Mouse (Mus musculus) brain, embryonic 14.5 days (tissue): ENCODE results near the gene Rps3a1. TPM values are rescaled to one million over a fixed set of nuclear protein-coding genes. Genes with fewer than 3 reads are reported as not detected.

Experiments used
- DNase-seq: peaks from one replicate; pipeline ENCODE4 v3.0.0-alpha.2; 2011; ENCODE audit warnings: low read depth
- CTCF ChIP-seq: fragments of 200-500 bp; IDR thresholded peaks from 2 replicates; pipeline ENCODE4 v1.5.1; 2012; ENCODE audit warnings: inconsistent platforms, mild to moderate bottlenecking, moderate library complexity, borderline replicate concordance; ENCODE audit not compliant: insufficient read depth, insufficient read length; ENCODE audit errors: extremely low read depth
- POLR2A ChIP-seq: fragments of 200-500 bp; IDR thresholded peaks from 2 replicates; pipeline ENCODE4 v1.6.1; 2012; ENCODE audit warnings: mild to moderate bottlenecking, inconsistent platforms, borderline replicate concordance; ENCODE audit not compliant: poor library complexity, insufficient read depth, insufficient read length, severe bottlenecking; ENCODE audit errors: extremely low read depth
- polyA plus RNA-seq: library from polyadenylated mRNA; depleted of rRNA; stranded (reverse); fragments of >200 nt; gene quantifications from 2 replicates; pipeline ENCODE4 v1.2.3, GENCODE M21; 2012; rRNA removed

Gene Rps3a1
- polyA plus RNA-seq = 758 and 849 TPM in 2 replicates

GRCm38 (mm10) chr3:86142263-86142933, at the start of gene Rps3a1:
TSS of gene Rps3a1 (minus strand) at chr3:86142702.
- peak; percentile 99 for DNase-seq
- TF ChIP-seq CTCF (peak; percentile 98), POLR2A (peak; percentile 40; the same call in 1 of the 2 replicates)

GRCm38 (mm10) chr3:86187736-86188389, 45.4 kb upstream of the Rps3a1 start:
- no peak for DNase-seq
- TF ChIP-seq POLR2A (no peak), CTCF (no peak)

- no peak for DNase-seq
- TF ChIP-seq CTCF (no peak), POLR2A (no peak)
Observed at GRCm38 (mm10) chr3:86184546-86184945, 42.0 kb upstream of the Rps3a1 start.

DNA sequence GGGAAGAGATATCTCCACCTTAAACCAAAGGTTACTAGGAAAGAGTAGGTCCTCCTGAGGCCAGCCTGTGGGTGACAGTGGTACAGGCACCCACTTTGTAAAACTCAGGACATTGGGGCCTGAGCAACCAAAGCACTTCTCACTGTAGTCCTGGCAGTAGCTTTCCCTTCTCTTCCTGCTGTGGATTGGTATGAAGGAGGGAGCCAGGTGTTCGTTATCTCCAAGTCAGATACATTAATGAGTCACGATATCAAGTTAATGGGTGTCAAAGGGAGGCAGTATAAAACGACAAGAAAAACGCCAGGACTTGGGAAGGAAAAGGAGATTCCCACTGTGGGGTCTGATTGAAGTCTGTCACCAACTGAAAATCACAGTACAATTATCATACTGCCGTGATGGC, 38.6 kb upstream of the Rps3a1 start:
- no peak for DNase-seq
- TF ChIP-seq POLR2A (no peak), CTCF (no peak)

GRCm38 (mm10) chr3:86179714-86180113, 37.2 kb upstream of the Rps3a1 start:
- no peak for DNase-seq
- TF ChIP-seq CTCF (no peak), POLR2A (no peak)

DNA sequence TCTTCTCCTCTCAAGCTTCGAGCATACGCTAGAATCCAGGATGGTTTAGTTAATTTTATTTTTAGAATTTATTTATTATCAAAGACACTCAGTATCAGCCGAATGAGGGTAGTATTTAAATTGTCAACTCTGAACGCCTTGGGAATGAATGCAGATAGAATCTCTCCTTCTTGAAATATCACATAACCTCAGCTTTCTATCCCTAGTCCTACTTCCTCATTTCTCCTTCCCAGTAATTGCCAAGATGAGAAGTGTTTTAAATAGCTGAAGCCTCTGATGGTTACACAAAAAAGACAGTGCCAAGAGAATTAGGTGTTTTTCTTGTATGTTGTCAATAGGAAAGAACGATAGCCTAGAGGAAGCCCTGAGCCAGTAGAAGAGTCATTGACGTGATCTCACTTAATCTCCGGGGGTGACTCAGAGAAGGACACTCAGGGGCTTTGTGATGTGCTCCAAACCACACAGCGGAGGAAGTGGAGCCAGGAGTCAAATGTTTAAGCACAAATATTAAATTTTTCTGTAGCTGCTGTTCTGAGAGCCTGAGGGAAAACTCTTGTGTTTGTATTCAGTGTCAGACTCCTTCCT, 26.4 kb upstream of the Rps3a1 start:
- TF ChIP-seq CTCF = no peak
- TF ChIP-seq POLR2A = no peak
- DNase-seq = no peak

DNA sequence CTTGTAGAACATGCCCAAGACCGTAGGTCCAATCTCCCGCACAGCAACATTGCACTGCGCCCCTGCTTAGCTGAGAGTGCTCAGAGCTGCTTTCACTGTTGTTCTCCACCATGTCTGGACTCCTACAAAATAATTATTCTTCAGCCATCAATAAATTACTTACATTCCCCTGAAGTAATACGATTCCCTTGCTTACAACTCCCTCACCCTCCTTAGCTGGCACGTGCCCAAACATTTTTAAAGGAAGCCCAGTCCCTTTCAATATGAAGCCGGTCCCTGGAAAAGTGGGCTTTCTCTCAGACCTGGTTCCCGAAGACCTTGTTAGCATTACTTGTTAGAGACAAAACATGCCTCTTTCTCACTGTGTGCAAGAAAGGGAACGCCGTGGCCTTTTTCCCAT, 7.0 kb upstream of the Rps3a1 start:
- peak; percentile 35 for DNase-seq
- TF ChIP-seq POLR2A (no peak), CTCF (no peak)

- no peak for DNase-seq
- TF ChIP-seq POLR2A = no peak
- no peak for TF ChIP-seq CTCF
Observed at GRCm38 (mm10) chr3:86149063-86149462, 6.6 kb upstream of the Rps3a1 start.

DNA sequence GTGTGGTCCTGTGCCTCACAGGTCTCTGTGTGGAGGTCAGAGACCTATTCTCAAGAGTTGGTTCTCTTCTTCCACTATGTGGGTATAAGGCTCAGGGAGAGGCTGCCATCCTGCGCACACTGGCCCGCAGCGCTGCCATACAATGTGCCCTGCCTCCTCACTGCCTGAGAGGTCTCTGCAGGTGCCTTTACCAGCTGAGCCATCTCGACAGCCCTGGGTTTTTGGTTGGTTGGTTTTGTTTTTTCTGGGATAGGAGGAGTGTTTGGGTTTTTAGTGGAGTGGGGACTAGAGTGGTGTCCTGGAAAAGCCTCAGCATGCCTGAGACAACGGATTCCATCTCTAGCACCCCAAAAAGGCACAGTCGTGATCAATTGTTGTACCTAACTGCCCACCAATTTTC, 841 bp upstream of the Rps3a1 start:
- DNase-seq = no peak

GRCm38 (mm10) chr3:86142934-86143317, 424 bp upstream of the Rps3a1 start:
- no peak for DNase-seq
- no peak for TF ChIP-seq CTCF
- no peak for TF ChIP-seq POLR2A

More for the DNA sequence above, 841 bp upstream of the Rps3a1 start:
- TF ChIP-seq CTCF (no peak), POLR2A (no peak)

- TF ChIP-seq CTCF (no peak), POLR2A (no peak)
- peak; percentile 48 for DNase-seq
Observed at GRCm38 (mm10) chr3:86141886-86142262, 628 bp downstream of the Rps3a1 start.

- no peak for TF ChIP-seq POLR2A
- TF ChIP-seq CTCF = no peak
- peak; percentile 45 for DNase-seq
Observed at GRCm38 (mm10) chr3:86141366-86141765, 1.1 kb downstream of the Rps3a1 start.

- TF ChIP-seq CTCF (no peak), POLR2A (no peak)
- DNase-seq = no peak
Observed at GRCm38 (mm10) chr3:86139660-86140059, 2.8 kb downstream of the Rps3a1 start.
